Mouse (Mus musculus) kidney, postnatal 14 days (tissue): Measurements from ENCODE around the gene Adgrf3.

Experiments
- DNase-seq: peaks from one replicate; pipeline ENCODE4 v3.0.0; 2022; ENCODE audit warnings: mixed read lengths

The Adgrf3 gene

GRCm38 (mm10) chr5:30148133-30148920 lies 57.2 kb downstream of the Adgrf3 start:
- DNase-seq: no peak

GRCm38 (mm10) chr5:30146526-30146925 lies 59.0 kb downstream of the Adgrf3 start:
- no peak for DNase-seq
